Mouse (Mus musculus) liver, embryonic 16.5 days (tissue): ENCODE measurements around the gene Tdp2. TPM values are rescaled to one million over a fixed set of nuclear protein-coding genes. Genes with fewer than 3 reads are reported as not detected.
A peak's percentile ranks its signal among the peaks of the same experiment; 100 is the strongest.

ENCODE experiments used
- ATAC-seq: fragments of 200-750 bp; cut with Nextera tagmentation; 2 replicates; pipeline ENCODE4 v1.8.0; 2017; ENCODE audit warnings: low read depth, mild to moderate bottlenecking, moderate number of reproducible peaks, moderate library complexity
- H3K27ac ChIP-seq: fragments of 300-500 bp; sonication (generic); 2 replicates; pipeline ENCODE4 v1.5.1; 2014; ENCODE audit warnings: mild to moderate bottlenecking, low read length
- H3K27me3 ChIP-seq: fragments of 300-500 bp; sonication (generic); 2 replicates; pipeline ENCODE4 v1.6.1; 2014; ENCODE audit warnings: low read depth, low read length, mixed read lengths; ENCODE audit not compliant: control insufficient read depth, insufficient read depth
- H3K36me3 ChIP-seq: fragments of 300-500 bp; sonication (generic); 2 replicates; pipeline ENCODE4 v1.6.1; 2014; ENCODE audit warnings: mild to moderate bottlenecking; ENCODE audit not compliant: control insufficient read depth, insufficient read depth
- H3K4me1 ChIP-seq: fragments of 300-500 bp; sonication (generic); 2 replicates; pipeline ENCODE4 v1.6.1; 2014; ENCODE audit warnings: low read depth, low read length, mixed read lengths; ENCODE audit not compliant: control insufficient read depth
- H3K4me2 ChIP-seq: fragments of 300-500 bp; sonication (generic); 2 replicates; pipeline ENCODE4 v1.6.1; 2014; ENCODE audit warnings: low read depth, low read length, mixed read lengths
- H3K4me3 ChIP-seq: fragments of 300-500 bp; sonication (generic); 2 replicates; pipeline ENCODE4 v1.5.1; 2014; ENCODE audit warnings: low read depth, mild to moderate bottlenecking, low read length
- H3K9ac ChIP-seq: fragments of 300-500 bp; sonication (generic); 2 replicates; pipeline ENCODE4 v1.6.1; 2014; ENCODE audit warnings: low read depth, low read length
- H3K9me3 ChIP-seq: fragments of 300-500 bp; sonication (generic); replicated peaks from 2 replicates; pipeline ENCODE4 v1.6.1; 2016; ENCODE audit warnings: low read length; ENCODE audit not compliant: control insufficient read depth
- WGBS: fragments of 180-500 bp; shearing (Covaris S2); extraction: QIAGEN DNeasy Blood & Tissue Kit; methylation state at CpG from one replicate; pipeline ENCODE4 v1.1.7; 2014; ENCODE audit not compliant: insufficient replicate concordance; 5-methylcytosine and 5-hydroxymethylcytosine counted together
- polyA plus RNA-seq: library from polyadenylated mRNA; unstranded; fragments of >200 nt; fragmentation: Nextera tagmentation; extraction: Ambion mirVana; gene quantifications from 2 replicates; pipeline ENCODE4 v1.2.1, GENCODE M21; 2015

Tdp2 gene
- polyA plus RNA-seq, 1 experiment from 2014 or later: 19.6 TPM

DNA sequence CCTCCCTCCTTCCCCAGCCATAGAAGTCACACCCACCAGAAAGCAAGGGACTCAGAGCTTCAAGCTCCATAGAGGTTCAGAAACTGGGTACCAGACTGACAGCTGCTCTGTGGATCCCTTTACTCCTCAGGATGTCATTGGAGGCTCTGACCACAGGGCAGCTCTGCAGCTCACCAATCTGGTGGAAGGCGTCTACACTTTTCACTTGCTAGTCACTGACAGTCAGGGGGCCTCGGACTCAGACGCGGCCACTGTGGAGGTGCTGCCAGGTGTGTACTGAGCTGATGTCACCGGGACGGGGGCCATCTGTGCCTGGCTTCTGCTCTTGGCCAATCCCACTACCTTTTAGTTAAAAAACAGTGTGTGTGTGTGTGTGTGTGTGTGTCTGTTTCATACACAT lies 50.9 kb downstream of the Tdp2 start:
- Histone ChIP-seq H3K4me3 (no peak overlapping the region), H3K36me3 (no peaks in the 10 kb centered on the region), H3K27ac (no peak overlapping the region), H3K9me3 (no peaks in the 10 kb centered on the region), H3K27me3 (no peaks in the 10 kb centered on the region), H3K4me2 (no peak overlapping the region), H3K4me1 (no peaks in the 10 kb centered on the region), H3K9ac (no peak overlapping the region)
- no peak for ATAC-seq
- WGBS: 65% methylated on average over 6 of the region's 6 CpGs

DNA sequence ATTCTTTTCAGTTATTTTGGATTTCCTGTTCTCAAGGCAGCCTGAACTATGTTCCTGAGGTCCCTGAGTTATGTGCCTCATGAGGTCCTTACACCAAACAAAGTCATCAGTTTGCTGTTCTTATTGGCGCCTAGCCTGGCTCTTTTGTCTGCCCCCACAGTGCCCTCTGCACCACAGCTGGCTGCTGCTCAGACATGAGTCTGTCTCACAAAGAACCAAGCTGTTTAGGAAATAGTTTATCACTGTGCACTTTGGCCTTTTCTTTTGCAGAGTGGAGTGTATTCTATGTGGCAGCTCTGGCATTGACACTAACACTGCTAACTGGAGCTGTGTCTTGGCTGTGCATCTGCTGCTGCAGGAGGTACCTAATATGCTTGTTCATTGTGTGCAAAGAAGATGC lies 58.1 kb downstream of the Tdp2 start:
- peak; percentile 37; the same call in 1 of the 2 replicates for ATAC-seq
- H3K27ac ChIP-seq: no peak overlapping the region

More for the DNA sequence above, 58.1 kb downstream of the Tdp2 start:
- no peak overlapping the region for H3K4me2 ChIP-seq
- H3K4me3 ChIP-seq: no peak overlapping the region
- no peaks in the 10 kb centered on the region for H3K36me3 ChIP-seq
- H3K9ac ChIP-seq: no peak overlapping the region
- no peaks in the 10 kb centered on the region for H3K9me3 ChIP-seq
- WGBS: 40% methylated on average over 1 of the region's 1 CpGs
- H3K4me1 ChIP-seq: no peaks in the 10 kb centered on the region
- H3K27me3 ChIP-seq: no peaks in the 10 kb centered on the region

Other genes starting within 250 kb of the Tdp2 start
- 3.2 and 4.4 TPM in 2 replicates for gene Ripor2, start 249.5 kb upstream of the Tdp2 start, polyA plus RNA-seq
- not detected in 2 replicates for gene Armh2, start 90.4 kb upstream of the Tdp2 start, polyA plus RNA-seq
- 82.5 and 101 TPM in 2 replicates for gene Gmnn, start 69.8 kb upstream of the Tdp2 start, polyA plus RNA-seq
- gene BC005537, start 30.0 kb upstream of the Tdp2 start, polyA plus RNA-seq: 7.6 and 8.9 TPM in 2 replicates
- gene Acot13, start 139 bp upstream of the Tdp2 start, polyA plus RNA-seq: 56.0 and 56.9 TPM in 2 replicates
- 0.12 and 0.27 TPM in 2 replicates for gene D130043K22Rik, start 13.5 kb downstream of the Tdp2 start, polyA plus RNA-seq
- gene Aldh5a1, start 106.0 kb downstream of the Tdp2 start, polyA plus RNA-seq: 3.7 and 4.3 TPM in 2 replicates
- gene Gpld1, start 111.5 kb downstream of the Tdp2 start, polyA plus RNA-seq: 20.5 and 24.5 TPM in 2 replicates
- 5.7 and 6.0 TPM in 2 replicates for gene Mrs2, start 188.7 kb downstream of the Tdp2 start, polyA plus RNA-seq
- gene Dcdc2a, start 224.3 kb downstream of the Tdp2 start, polyA plus RNA-seq: 0.51 TPM in 2 replicates